Mouse (Mus musculus) heart, postnatal 36 days (tissue): ENCODE data around the gene Bco2. TPM values are rescaled to one million over a fixed set of nuclear protein-coding genes. Genes with fewer than 3 reads are reported as not detected.

Experiments used
- total RNA-seq, 2 experiments: library from RNA; stranded (reverse); gene quantifications; 2 replicates each; pipeline ENCODE4 v1.2.3; 2021

The Bco2 gene
- total RNA-seq, 2 experiments from 2014 or later, result 0.42 to 0.49 TPM

Other genes with a start within 250 kb of the Bco2 start
- 100 to 1,000 TPM; 420 to 495 TPM for gene Rpl10-ps3, start 210.2 kb downstream of the Bco2 start, total RNA-seq
- gene Plet1, start 60.7 kb downstream of the Bco2 start, total RNA-seq, result 1 to 10 TPM in 1 of 2 experiments, under 1 TPM in 1; 0.95 to 1.7 TPM
- gene Pts, start 26.5 kb downstream of the Bco2 start, total RNA-seq, result 10 to 100 TPM; 26.0 to 31.2 TPM
- 1 to 10 TPM in 1 of 2 experiments, under 1 TPM in 1; 0.84 to 1.8 TPM for gene Il18, start 354 bp downstream of the Bco2 start, total RNA-seq
- not detected for gene Tex12, start 6.1 kb upstream of the Bco2 start, total RNA-seq
- gene Sdhd, start 48.6 kb upstream of the Bco2 start, total RNA-seq, result 100 to 1,000 TPM; 693 to 712 TPM
- 100 to 1,000 TPM; 271 to 284 TPM for gene Timm8b, start 48.7 kb upstream of the Bco2 start, total RNA-seq
- under 1 TPM in 1 of 2 experiments, not detected in 1; 0.65 TPM for gene Pih1d2, start 62.1 kb upstream of the Bco2 start, total RNA-seq
- gene Nkapd1, start 62.3 kb upstream of the Bco2 start, total RNA-seq, result 10 to 100 TPM; 13.0 to 16.5 TPM
- 100 to 1,000 TPM; 399 to 460 TPM for gene Dlat, start 104.6 kb upstream of the Bco2 start, total RNA-seq
- gene Dixdc1, start 184.3 kb upstream of the Bco2 start, total RNA-seq, result 1 to 10 TPM; 4.2 to 7.4 TPM
- 1 to 10 TPM; 2.5 to 5.5 TPM for gene 2310030G06Rik, start 191.4 kb upstream of the Bco2 start, total RNA-seq
- 1,000 to 10,000 TPM; 2,657 to 2,874 TPM for gene Cryab, start 196.1 kb upstream of the Bco2 start, total RNA-seq
- 100 to 1,000 TPM; 132 to 137 TPM for gene Hspb2, start 197.2 kb upstream of the Bco2 start, total RNA-seq
- gene Fdxacb1, start 213.1 kb upstream of the Bco2 start, total RNA-seq, result 1 to 10 TPM; 6.0 to 6.6 TPM
- gene Alg9, start 219.8 kb upstream of the Bco2 start, total RNA-seq, result 1 to 10 TPM; 8.9 to 10.0 TPM
- 10 to 100 TPM in 1 of 2 experiments, 1 to 10 TPM in 1; 8.8 to 11.9 TPM for gene 1110032A03Rik, start 220.3 kb upstream of the Bco2 start, total RNA-seq